Mouse (Mus musculus): Measurements from ENCODE around the gene Ppl. TPM values are rescaled to one million over a fixed set of nuclear protein-coding genes. Genes with fewer than 3 reads are reported as not detected.

The Ppl gene
- polyA plus RNA-seq, 1 experiment from 2014 or later = 0.54 TPM

GRCm38 (mm10) chr16:5156495-5156894 is 24.3 kb upstream of the Ppl start:
- H3K27ac ChIP-seq (ENCODE audit: low read depth) = no peak overlapping the region
- no peak for DNase-seq
- H3K36me3 ChIP-seq (replicated peaks; ENCODE audit: insufficient read depth, low read length) = no peaks in the 10 kb centered on the region
- WGBS (ENCODE audit: insufficient replicate concordance) = 61% methylated on average over 2 of the region's 2 CpGs
- H3K9me3 ChIP-seq (ENCODE audit: low read length) = no peaks in the 10 kb centered on the region
- H3K27me3 ChIP-seq (ENCODE audit: insufficient read depth, low read length) = no peaks in the 10 kb centered on the region
- no peak for TF ChIP-seq CTCF (IDR thresholded peaks at IDR 0.05; ENCODE audit: low read depth)
- no peak for TF ChIP-seq EP300 (IDR thresholded peaks at IDR 0.05; ENCODE audit: low read depth)
- no peak overlapping the region for H3K9ac ChIP-seq (replicated peaks)
- 0 out of 2 replicates have a peak, but pooled peaks cover 3% of the 10 kb centered on the region for H3K4me1 ChIP-seq (ENCODE audit: insufficient read depth)
- no peak overlapping the region for H3K4me3 ChIP-seq (ENCODE audit: low read depth, low read length)
- ATAC-seq = no peak
- H3K4me2 ChIP-seq (ENCODE audit: low read depth, low read length) = no peak overlapping the region

DNA sequence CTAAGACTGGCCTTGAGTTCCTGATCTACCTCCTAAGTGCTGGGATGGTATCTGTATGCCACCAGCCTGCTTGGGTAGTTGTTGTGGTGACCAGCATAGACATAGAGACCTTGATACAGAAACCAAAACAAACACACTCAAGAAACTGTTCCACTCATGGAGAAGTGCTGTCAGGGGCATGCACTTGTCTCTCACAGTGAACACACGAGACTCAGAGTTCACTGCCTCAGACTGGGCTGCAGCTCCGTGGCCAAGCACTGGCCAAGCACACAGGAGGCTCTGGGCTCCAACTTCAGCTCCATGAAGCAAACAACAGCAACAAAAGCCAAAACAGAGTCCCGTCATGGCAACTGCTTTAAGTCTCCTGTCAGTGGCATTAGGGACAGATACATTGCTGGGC is 22.8 kb upstream of the Ppl start:
- Histone ChIP-seq H3K27me3 (ENCODE audit: insufficient read depth, low read length) (no peaks in the 10 kb centered on the region), H3K9me3 (ENCODE audit: low read length) (no peaks in the 10 kb centered on the region), H3K4me2 (ENCODE audit: low read depth, low read length) (no peak overlapping the region), H3K9ac (replicated peaks) (no peak overlapping the region), H3K36me3 (replicated peaks; ENCODE audit: insufficient read depth, low read length) (no peaks in the 10 kb centered on the region), H3K27ac (ENCODE audit: low read depth) (no peak overlapping the region), H3K4me3 (ENCODE audit: low read depth, low read length) (no peak overlapping the region), H3K4me1 (ENCODE audit: insufficient read depth) (0 out of 2 replicates have a peak, but pooled peaks cover 3% of the 10 kb centered on the region)
- ATAC-seq (no peak), DNase-seq (no peak)
- WGBS (ENCODE audit: insufficient replicate concordance) = 40% methylated on average over 3 of the region's 3 CpGs
- TF ChIP-seq EP300 (IDR thresholded peaks at IDR 0.05; ENCODE audit: low read depth) = no peak
- TF ChIP-seq CTCF (IDR thresholded peaks at IDR 0.05; ENCODE audit: low read depth) = no peak

DNA sequence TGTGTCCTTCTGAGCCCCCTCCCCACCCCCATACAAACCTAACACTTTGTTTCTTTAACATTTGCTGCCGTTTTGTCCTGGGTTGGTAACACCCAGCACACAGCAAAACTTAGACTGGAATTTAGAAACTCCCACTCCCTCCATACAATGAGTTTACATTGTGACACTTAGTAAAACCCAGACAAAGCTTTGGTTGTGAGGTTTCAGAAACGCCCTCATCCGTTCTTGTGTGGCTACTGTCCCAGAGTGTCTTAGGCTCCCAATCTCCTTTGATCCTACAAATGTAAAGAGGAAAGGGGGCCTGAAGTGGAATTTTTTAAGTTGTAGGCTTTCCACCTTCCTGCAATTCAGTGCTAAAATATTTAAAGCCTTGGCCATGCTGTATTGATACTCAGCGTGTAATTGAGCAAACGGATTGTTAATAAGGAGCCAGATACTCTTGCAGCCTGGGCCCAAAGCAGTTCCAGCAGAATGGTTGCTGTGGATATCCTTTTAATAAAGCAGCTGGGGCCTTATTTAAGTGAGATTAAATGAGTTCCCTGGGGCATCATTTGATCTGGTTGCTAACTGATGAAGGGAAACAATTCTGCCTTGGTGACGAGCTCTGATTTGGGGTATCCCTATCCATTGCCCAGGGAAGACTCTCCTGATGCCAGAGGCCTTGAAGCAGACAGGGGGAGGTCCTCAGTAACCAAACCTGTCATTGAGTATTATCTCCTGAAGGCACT is 21.2 kb upstream of the Ppl start:
- Histone ChIP-seq H3K36me3 (replicated peaks; ENCODE audit: insufficient read depth, low read length) (no peaks in the 10 kb centered on the region), H3K4me3 (ENCODE audit: low read depth, low read length) (no peak overlapping the region), H3K9me3 (ENCODE audit: low read length) (no peaks in the 10 kb centered on the region), H3K27me3 (ENCODE audit: insufficient read depth, low read length) (0 out of 2 replicates have a peak, but pooled peaks cover 2% of the 10 kb centered on the region), H3K4me1 (ENCODE audit: insufficient read depth) (no peaks in the 10 kb centered on the region), H3K4me2 (ENCODE audit: low read depth, low read length) (no peak overlapping the region), H3K27ac (ENCODE audit: low read depth) (no peak overlapping the region), H3K9ac (replicated peaks) (no peak overlapping the region)
- no peak for TF ChIP-seq CTCF (IDR thresholded peaks at IDR 0.05; ENCODE audit: low read depth)
- no peak for TF ChIP-seq EP300 (IDR thresholded peaks at IDR 0.05; ENCODE audit: low read depth)
- WGBS (ENCODE audit: insufficient replicate concordance) = 51% methylated on average over 6 of the region's 6 CpGs
- no peak for DNase-seq
- no peak for ATAC-seq

GRCm38 (mm10) chr16:5150544-5150943 is 18.3 kb upstream of the Ppl start:
- TF ChIP-seq CTCF (IDR thresholded peaks at IDR 0.05; ENCODE audit: low read depth) (no peak), EP300 (IDR thresholded peaks at IDR 0.05; ENCODE audit: low read depth) (no peak)
- H3K27ac ChIP-seq (ENCODE audit: low read depth) = no peak overlapping the region
- peaks cover 9% of the 10 kb centered on the region for H3K4me1 ChIP-seq (ENCODE audit: insufficient read depth)
- 69% methylated on average over 10 of the region's 10 CpGs for WGBS (ENCODE audit: insufficient replicate concordance)
- H3K9ac ChIP-seq (replicated peaks) = no peak overlapping the region
- 0 out of 2 replicates have a peak, but pooled peaks cover 5% of the 10 kb centered on the region for H3K27me3 ChIP-seq (ENCODE audit: insufficient read depth, low read length)
- no peaks in the 10 kb centered on the region for H3K36me3 ChIP-seq (replicated peaks; ENCODE audit: insufficient read depth, low read length)
- H3K4me3 ChIP-seq (ENCODE audit: low read depth, low read length) = no peak overlapping the region
- no peak for ATAC-seq
- no peak for DNase-seq
- no peaks in the 10 kb centered on the region for H3K9me3 ChIP-seq (ENCODE audit: low read length)
- no peak overlapping the region for H3K4me2 ChIP-seq (ENCODE audit: low read depth, low read length)

- DNase-seq (no peak), ATAC-seq (peak; percentile 48)
- H3K36me3 ChIP-seq (replicated peaks; ENCODE audit: insufficient read depth, low read length) = no peaks in the 10 kb centered on the region
- 0 out of 2 replicates have a peak, but pooled peaks cover 5% of the 10 kb centered on the region for H3K27me3 ChIP-seq (ENCODE audit: insufficient read depth, low read length)
- 16% methylated on average over 13 of the region's 13 CpGs for WGBS (ENCODE audit: insufficient replicate concordance)
- H3K9ac ChIP-seq (replicated peaks) = no peak within 1 kb of the TSS
- peak within 1 kb of the TSS; percentile 63 for H3K4me2 ChIP-seq (ENCODE audit: low read depth, low read length)
- no peak for TF ChIP-seq EP300 (IDR thresholded peaks at IDR 0.05; ENCODE audit: low read depth)
- no peak for TF ChIP-seq CTCF (IDR thresholded peaks at IDR 0.05; ENCODE audit: low read depth)
- H3K27ac ChIP-seq (ENCODE audit: low read depth) = no peak within 1 kb of the TSS
- 0 out of 2 replicates have a peak within 1 kb of the TSS, but pooled peaks have one; percentile 17 for H3K4me3 ChIP-seq (ENCODE audit: low read depth, low read length)
- no peaks in the 10 kb centered on the region for H3K9me3 ChIP-seq (ENCODE audit: low read length)
- peaks cover 9% of the 10 kb centered on the region for H3K4me1 ChIP-seq (ENCODE audit: insufficient read depth)
Observed at GRCm38 (mm10) chr16:5147037-5147385, 14.8 kb upstream of the Ppl start, which contains the start of gene Sec14l5. Gene Sec14l5, plus strand, starts transcription at chr16:5147109.

GRCm38 (mm10) chr16:5146367-5147036 is 14.3 kb upstream of the Ppl start:
- TF ChIP-seq EP300 (IDR thresholded peaks at IDR 0.05; ENCODE audit: low read depth) (no peak), CTCF (IDR thresholded peaks at IDR 0.05; ENCODE audit: low read depth) (no peak)
- H3K4me3 ChIP-seq (ENCODE audit: low read depth, low read length) = 0 out of 2 replicates have a peak overlapping the region, but pooled peaks have one; percentile 17
- under 1% methylated on average over 26 of the region's 26 CpGs for WGBS (ENCODE audit: insufficient replicate concordance)
- H3K9ac ChIP-seq (replicated peaks) = no peak overlapping the region
- H3K36me3 ChIP-seq (replicated peaks; ENCODE audit: insufficient read depth, low read length) = no peaks in the 10 kb centered on the region
- ATAC-seq = peak; percentile 92
- DNase-seq = peak; percentile 73
- H3K9me3 ChIP-seq (ENCODE audit: low read length) = no peaks in the 10 kb centered on the region
- H3K27me3 ChIP-seq (ENCODE audit: insufficient read depth, low read length) = 0 out of 2 replicates have a peak, but pooled peaks cover 5% of the 10 kb centered on the region
- H3K27ac ChIP-seq (ENCODE audit: low read depth) = no peak overlapping the region
- peaks cover 9% of the 10 kb centered on the region for H3K4me1 ChIP-seq (ENCODE audit: insufficient read depth)
- H3K4me2 ChIP-seq (ENCODE audit: low read depth, low read length) = peak overlapping the region; percentile 63

Measured in liver, postnatal 0 days (tissue).